Mouse (Mus musculus) stomach, embryonic 16.5 days (tissue): Measurements from ENCODE around the gene F8. TPM values are rescaled to one million over a fixed set of nuclear protein-coding genes. Genes with fewer than 3 reads are reported as not detected.

ENCODE experiments used
- ATAC-seq: fragments of 200-750 bp; cut with Nextera tagmentation; 2 replicates; pipeline ENCODE4 v1.8.0; 2017; ENCODE audit warnings: moderate number of reproducible peaks, moderate TSS enrichment; ENCODE audit not compliant: insufficient read depth, low FRiP score
- H3K27ac ChIP-seq: fragments of 300-500 bp; sonication (generic); 2 replicates; pipeline ENCODE4 v1.5.1; 2014; ENCODE audit warnings: low read length
- H3K27me3 ChIP-seq: fragments of 300-500 bp; sonication (generic); 2 replicates; pipeline ENCODE4 v1.6.1; 2014; ENCODE audit warnings: low read length, control low read depth, mixed read lengths; ENCODE audit not compliant: control insufficient read depth, insufficient read depth
- H3K36me3 ChIP-seq: fragments of 300-500 bp; sonication (generic); 2 replicates; pipeline ENCODE4 v1.6.1; 2014; ENCODE audit warnings: low read length; ENCODE audit not compliant: control insufficient read depth, insufficient read depth
- H3K4me1 ChIP-seq: fragments of 300-500 bp; sonication (generic); 2 replicates; pipeline ENCODE4 v1.6.1; 2014; ENCODE audit warnings: low read length, control low read depth, mixed read lengths; ENCODE audit not compliant: control insufficient read depth, insufficient read depth
- H3K4me2 ChIP-seq: fragments of 300-500 bp; sonication (generic); 2 replicates; pipeline ENCODE4 v1.6.1; 2014; ENCODE audit warnings: low read depth, low read length, mixed read lengths
- H3K4me3 ChIP-seq: fragments of 300-500 bp; sonication (generic); replicated peaks from 2 replicates; pipeline ENCODE4 v1.5.1; 2014; ENCODE audit warnings: mild to moderate bottlenecking, low read length
- H3K9ac ChIP-seq: fragments of 300-500 bp; sonication (generic); 2 replicates; pipeline ENCODE4 v1.6.1; 2014; ENCODE audit warnings: low read length
- H3K9me3 ChIP-seq: fragments of 300-500 bp; sonication (generic); replicated peaks from 2 replicates; pipeline ENCODE4 v1.6.1; 2016; ENCODE audit warnings: low read length, control low read depth; ENCODE audit not compliant: control insufficient read depth
- WGBS: fragments of 180-500 bp; shearing (Covaris S2); extraction: QIAGEN DNeasy Blood & Tissue Kit; methylation state at CpG from one replicate; pipeline ENCODE4 v1.1.7; 2014; 5-methylcytosine and 5-hydroxymethylcytosine counted together
- polyA plus RNA-seq: library from polyadenylated mRNA; unstranded; fragments of >200 nt; fragmentation: Nextera tagmentation; extraction: Ambion mirVana; gene quantifications from 2 replicates; pipeline ENCODE4 v1.2.1, GENCODE M21; 2015

The F8 gene
- polyA plus RNA-seq, 1 experiment from 2014 or later, result 1.6 TPM

DNA sequence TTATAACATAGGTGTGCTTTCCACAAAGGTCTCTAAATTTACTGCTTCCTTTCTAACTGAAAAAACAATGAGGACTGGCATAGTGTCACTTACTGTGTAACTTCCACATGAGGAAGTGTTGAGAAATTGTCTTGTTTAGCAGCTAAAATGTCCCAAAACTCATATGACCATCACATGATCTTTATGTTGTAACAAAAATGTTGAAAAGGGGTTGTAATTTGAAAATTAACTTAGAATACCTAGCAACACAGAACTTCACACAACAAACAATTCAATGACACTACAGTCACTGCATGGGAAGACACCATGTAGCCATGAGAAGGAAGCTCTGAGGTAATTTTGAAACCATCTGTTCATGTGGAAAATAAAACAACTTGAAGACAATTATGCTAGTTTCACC, 255.5 kb downstream of the F8 start:
- H3K4me2 ChIP-seq, result no peak overlapping the region
- H3K9ac ChIP-seq, result no peak overlapping the region
- ATAC-seq, result no peak
- H3K27ac ChIP-seq, result no peak overlapping the region
- no peaks in the 10 kb centered on the region for H3K27me3 ChIP-seq
- no peak overlapping the region for H3K4me3 ChIP-seq
- H3K9me3 ChIP-seq, result no peaks in the 10 kb centered on the region
- no peaks in the 10 kb centered on the region for H3K36me3 ChIP-seq
- H3K4me1 ChIP-seq, result 0 out of 2 replicates have a peak, but pooled peaks cover 2% of the 10 kb centered on the region

DNA sequence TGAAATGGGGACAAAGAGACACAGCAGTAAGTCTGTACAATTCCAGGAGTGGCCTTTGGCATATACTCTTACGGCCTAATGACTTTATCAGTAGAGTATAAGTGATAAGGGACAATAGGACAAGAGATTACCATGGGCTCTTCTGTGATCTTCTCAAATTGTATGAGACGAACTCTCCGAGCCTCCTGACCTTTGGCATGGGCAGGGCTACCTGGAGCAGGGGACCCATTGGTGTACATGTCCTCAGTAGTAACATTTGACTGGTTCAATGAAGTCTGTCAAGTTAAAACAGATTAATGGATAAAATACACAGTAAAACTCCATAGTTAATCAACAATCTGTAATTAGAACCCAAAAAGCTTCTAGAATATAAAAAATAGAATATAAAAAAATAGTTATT, 256.8 kb downstream of the F8 start:
- WGBS, result 79% methylated on average over 3 of the region's 3 CpGs
- no peak overlapping the region for H3K4me2 ChIP-seq
- no peaks in the 10 kb centered on the region for H3K27me3 ChIP-seq
- no peak for ATAC-seq
- 0 out of 2 replicates have a peak, but pooled peaks cover 2% of the 10 kb centered on the region for H3K4me1 ChIP-seq
- H3K4me3 ChIP-seq, result no peak overlapping the region
- no peak overlapping the region for H3K9ac ChIP-seq
- no peaks in the 10 kb centered on the region for H3K36me3 ChIP-seq
- no peaks in the 10 kb centered on the region for H3K9me3 ChIP-seq
- H3K27ac ChIP-seq, result no peak overlapping the region

Other genes with a start within 250 kb of the F8 start
- not detected in 2 replicates for gene Smim9, start 218.8 kb downstream of the F8 start, polyA plus RNA-seq
- gene Fundc2, start 216 bp downstream of the F8 start, polyA plus RNA-seq, result 51.7 and 65.6 TPM in 2 replicates
- gene Cmc4, start 34.0 kb upstream of the F8 start, polyA plus RNA-seq, result 23.1 and 25.2 TPM in 2 replicates
- 10.9 and 11.0 TPM in 2 replicates for gene Mtcp1, start 34.0 kb upstream of the F8 start, polyA plus RNA-seq
- 60.9 and 62.2 TPM in 2 replicates for gene Brcc3, start 34.0 kb upstream of the F8 start, polyA plus RNA-seq
- gene Vbp1, start 131.7 kb upstream of the F8 start, polyA plus RNA-seq, result 145 and 159 TPM in 2 replicates
- gene Rab39b, start 195.6 kb upstream of the F8 start, polyA plus RNA-seq, result 2.2 TPM in 2 replicates